Mouse (Mus musculus) lung, embryonic 14.5 days (tissue): ENCODE data around the gene Nus1. TPM values are rescaled to one million over a fixed set of nuclear protein-coding genes. Genes with fewer than 3 reads are reported as not detected.

ENCODE experiments used
- ATAC-seq: fragments of 200-750 bp; cut with Nextera tagmentation; 2 replicates; pipeline ENCODE4 v1.8.0; 2017; ENCODE audit warnings: mild to moderate bottlenecking, moderate TSS enrichment, moderate library complexity; ENCODE audit not compliant: insufficient read depth
- DNase-seq: peaks from one replicate; pipeline ENCODE4 v3.0.0-alpha.2; 2015
- H3K27ac ChIP-seq: fragments of 300-500 bp; sonication (generic); 2 replicates; pipeline ENCODE4 v1.5.1; 2014; ENCODE audit warnings: low read depth, mild to moderate bottlenecking, moderate library complexity
- H3K27me3 ChIP-seq: fragments of 300-500 bp; sonication (generic); 2 replicates; pipeline ENCODE4 v1.6.1; 2014; ENCODE audit warnings: low read length, control low read depth; ENCODE audit not compliant: insufficient read depth
- H3K36me3 ChIP-seq: fragments of 300-500 bp; sonication (generic); 2 replicates; pipeline ENCODE4 v1.6.1; 2014; ENCODE audit warnings: control low read depth; ENCODE audit not compliant: insufficient read depth
- H3K4me1 ChIP-seq: fragments of 300-500 bp; sonication (generic); 2 replicates; pipeline ENCODE4 v1.6.1; 2014; ENCODE audit warnings: antibody characterized with exemption, control low read depth; ENCODE audit not compliant: insufficient read depth
- H3K4me2 ChIP-seq: fragments of 300-500 bp; sonication (generic); 2 replicates; pipeline ENCODE4 v1.6.1; 2014; ENCODE audit warnings: mild to moderate bottlenecking
- H3K4me3 ChIP-seq: fragments of 300-500 bp; sonication (generic); 2 replicates; pipeline ENCODE4 v1.5.1; 2014; ENCODE audit warnings: low read depth, low read length
- H3K9ac ChIP-seq: fragments of 300-500 bp; sonication (generic); 2 replicates; pipeline ENCODE4 v1.6.1; 2014
- H3K9me3 ChIP-seq: fragments of 300-500 bp; sonication (generic); 2 replicates; pipeline ENCODE4 v1.6.1; 2016; ENCODE audit warnings: low read depth, low read length, control low read depth
- CTCF ChIP-seq: IDR thresholded peaks from 2 replicates; pipeline ENCODE4 v1.5.1; 2016; ENCODE audit warnings: antibody characterized with exemption, low read depth
- WGBS: fragments of 180-500 bp; shearing (Covaris S2); extraction: QIAGEN DNeasy Blood & Tissue Kit; methylation state at CpG from one replicate; pipeline ENCODE4 v1.1.7; 2014; 5-methylcytosine and 5-hydroxymethylcytosine counted together
- polyA plus RNA-seq: library from polyadenylated mRNA; unstranded; fragments of >200 nt; fragmentation: Nextera tagmentation; extraction: Ambion mirVana; gene quantifications from 2 replicates; pipeline ENCODE4 v1.2.1, GENCODE M21; 2014

Gene Nus1
- polyA plus RNA-seq, 1 experiment from 2014 or later = 13.1 TPM

- Histone ChIP-seq H3K4me3 (no peak overlapping the region), H3K9me3 (no peaks in the 10 kb centered on the region), H3K4me2 (no peak overlapping the region), H3K36me3 (no peaks in the 10 kb centered on the region), H3K27me3 (no peaks in the 10 kb centered on the region), H3K4me1 (no peaks in the 10 kb centered on the region), H3K9ac (no peak overlapping the region), H3K27ac (no peak overlapping the region)
- no peak for DNase-seq
- no peak for ATAC-seq
- 58% methylated on average over 2 of the region's 2 CpGs for WGBS
- TF ChIP-seq CTCF = no peak
Measured at GRCm38 (mm10) chr10:52391208-52391607, 26.1 kb upstream of the Nus1 start.

DNA sequence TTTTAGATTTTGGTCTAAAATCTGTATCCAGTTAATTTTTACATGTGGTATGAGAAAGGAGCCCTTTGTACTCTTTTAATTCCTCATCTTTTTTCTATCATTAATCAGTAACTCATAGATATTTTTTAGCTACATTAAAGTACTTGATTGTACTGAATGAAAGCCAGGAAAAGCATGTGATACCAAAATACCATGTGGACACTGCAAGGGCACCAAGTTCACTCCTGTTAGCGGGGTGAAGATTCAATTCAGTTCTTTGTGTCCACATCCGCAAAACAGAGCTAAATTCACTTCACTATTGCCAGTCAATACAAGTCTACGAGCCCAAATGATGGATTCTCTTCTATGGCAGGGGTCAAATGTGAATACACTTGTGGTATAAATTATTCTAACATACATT lies 20.7 kb upstream of the Nus1 start:
- Histone ChIP-seq H3K36me3 (no peaks in the 10 kb centered on the region), H3K27me3 (no peaks in the 10 kb centered on the region), H3K9me3 (no peaks in the 10 kb centered on the region), H3K27ac (no peak overlapping the region), H3K4me3 (no peak overlapping the region), H3K4me2 (no peak overlapping the region), H3K4me1 (no peaks in the 10 kb centered on the region), H3K9ac (no peak overlapping the region)
- TF ChIP-seq CTCF = no peak
- 82% methylated on average over 3 of the region's 3 CpGs for WGBS
- DNase-seq = no peak
- no peak for ATAC-seq

- Histone ChIP-seq H3K36me3 (no peaks in the 10 kb centered on the region), H3K4me1 (no peaks in the 10 kb centered on the region), H3K27me3 (no peaks in the 10 kb centered on the region), H3K4me3 (no peak overlapping the region), H3K4me2 (no peak overlapping the region), H3K27ac (no peak overlapping the region), H3K9me3 (no peaks in the 10 kb centered on the region), H3K9ac (no peak overlapping the region)
- no peak for TF ChIP-seq CTCF
- DNase-seq = no peak
- 66% methylated on average over 2 of the region's 2 CpGs for WGBS
- ATAC-seq = no peak
Measured at GRCm38 (mm10) chr10:52398715-52399114, 18.6 kb upstream of the Nus1 start.

GRCm38 (mm10) chr10:52399722-52400121 lies 17.6 kb upstream of the Nus1 start:
- Histone ChIP-seq H3K9ac (no peak overlapping the region), H3K4me1 (no peaks in the 10 kb centered on the region), H3K9me3 (no peaks in the 10 kb centered on the region), H3K4me3 (no peak overlapping the region), H3K27me3 (no peaks in the 10 kb centered on the region), H3K27ac (no peak overlapping the region), H3K4me2 (no peak overlapping the region), H3K36me3 (no peaks in the 10 kb centered on the region)
- DNase-seq (no peak), ATAC-seq (no peak)
- WGBS = 56% methylated on average over 3 of the region's 3 CpGs
- no peak for TF ChIP-seq CTCF

- no peaks in the 10 kb centered on the region for H3K27me3 ChIP-seq
- no peaks in the 10 kb centered on the region for H3K36me3 ChIP-seq
- no peak overlapping the region for H3K4me2 ChIP-seq
- H3K9ac ChIP-seq = no peak overlapping the region
- ATAC-seq (no peak), DNase-seq (no peak)
- H3K4me3 ChIP-seq = no peak overlapping the region
- no peaks in the 10 kb centered on the region for H3K4me1 ChIP-seq
- no peaks in the 10 kb centered on the region for H3K9me3 ChIP-seq
- H3K27ac ChIP-seq = no peak overlapping the region
- TF ChIP-seq CTCF = no peak
- WGBS = 80% methylated on average over 13 of the region's 13 CpGs
Measured at GRCm38 (mm10) chr10:52405160-52405559, 12.2 kb upstream of the Nus1 start.

DNA sequence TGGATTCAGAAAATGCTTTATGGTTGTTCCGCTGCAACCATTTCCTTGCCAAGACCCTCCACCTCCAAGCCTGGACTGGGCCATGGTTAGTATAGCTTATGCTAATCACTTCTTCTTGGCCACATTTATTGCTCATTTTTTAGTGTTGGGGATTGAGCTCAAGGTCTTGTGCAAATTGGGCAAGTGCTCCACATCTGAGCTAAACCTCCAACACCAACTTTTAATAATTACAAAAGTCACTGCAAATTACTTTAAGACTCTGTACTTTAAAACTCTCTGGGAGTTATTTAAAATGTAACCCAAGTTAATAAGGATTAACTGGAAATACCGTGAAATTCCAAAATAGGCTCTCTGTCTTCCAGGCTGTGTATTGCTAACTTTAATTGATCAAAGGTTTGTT lies 9.8 kb upstream of the Nus1 start:
- Histone ChIP-seq H3K36me3 (no peaks in the 10 kb centered on the region), H3K4me3 (no peak overlapping the region), H3K9me3 (no peaks in the 10 kb centered on the region), H3K27me3 (no peaks in the 10 kb centered on the region), H3K4me1 (no peaks in the 10 kb centered on the region), H3K4me2 (no peak overlapping the region), H3K27ac (no peak overlapping the region), H3K9ac (no peak overlapping the region)
- 88% methylated on average over 2 of the region's 2 CpGs for WGBS
- no peak for TF ChIP-seq CTCF
- DNase-seq (no peak), ATAC-seq (no peak)

- Histone ChIP-seq H3K4me1 (peaks cover 7% of the 10 kb centered on the region), H3K27me3 (no peaks in the 10 kb centered on the region), H3K9me3 (no peaks in the 10 kb centered on the region), H3K9ac (no peak overlapping the region), H3K4me3 (no peak overlapping the region), H3K27ac (no peak overlapping the region), H3K36me3 (no peaks in the 10 kb centered on the region), H3K4me2 (no peak overlapping the region)
- no peak for ATAC-seq
- 79% methylated on average over 2 of the region's 2 CpGs for WGBS
- DNase-seq = no peak
- TF ChIP-seq CTCF = no peak
Measured at GRCm38 (mm10) chr10:52415020-52415419, 2.3 kb upstream of the Nus1 start.

- peak overlapping the region; percentile 57 for H3K4me2 ChIP-seq
- no peaks in the 10 kb centered on the region for H3K36me3 ChIP-seq
- H3K4me3 ChIP-seq = peak overlapping the region; percentile 96
- peak; percentile 13 for DNase-seq
- H3K27ac ChIP-seq = no peak overlapping the region
- TF ChIP-seq CTCF = no peak
- H3K9ac ChIP-seq = peak overlapping the region; percentile 52
- ATAC-seq = no peak
- peaks cover 7% of the 10 kb centered on the region for H3K4me1 ChIP-seq
- H3K9me3 ChIP-seq = no peaks in the 10 kb centered on the region
- 37% methylated on average over 2 of the region's 2 CpGs for WGBS
- no peaks in the 10 kb centered on the region for H3K27me3 ChIP-seq
Measured at GRCm38 (mm10) chr10:52416458-52416857, 889 bp upstream of the Nus1 start.
